Mouse (Mus musculus) CD4-positive, CD25-positive, alpha-beta regulatory T cell, adult 2 months (primary cell): ENCODE results near the gene Mrpl19.

Experiments
- DNase-seq: peaks from one replicate; pipeline ENCODE4 v3.0.0-alpha.2; 2012; ENCODE audit warnings: low read depth, low spot score

The Mrpl19 gene

GRCm38 (mm10) chr6:81965296-81966067 lies at the start of gene Mrpl19:
TSS of gene Mrpl19 (minus strand) at chr6:81965958.
- DNase-seq, result peak; percentile 93

GRCm38 (mm10) chr6:82012392-82012791 lies 46.6 kb upstream of the Mrpl19 start:
- DNase-seq, result no peak

- DNase-seq, result no peak
These were observed 24.5 kb upstream of the Mrpl19 start for GRCm38 (mm10) chr6:81990049-81990810.

- DNase-seq, result no peak
These were observed 22.6 kb upstream of the Mrpl19 start for GRCm38 (mm10) chr6:81988341-81988740.

- no peak for DNase-seq
These were observed 21.8 kb upstream of the Mrpl19 start for GRCm38 (mm10) chr6:81987580-81987979.

- DNase-seq, result peak; percentile 67
These were observed 21.3 kb upstream of the Mrpl19 start for GRCm38 (mm10) chr6:81987010-81987409.

GRCm38 (mm10) chr6:81986599-81986998 lies 20.8 kb upstream of the Mrpl19 start:
- DNase-seq, result no peak

GRCm38 (mm10) chr6:81986171-81986570 lies 20.4 kb upstream of the Mrpl19 start:
- DNase-seq, result no peak

GRCm38 (mm10) chr6:81979286-81979685 lies 13.5 kb upstream of the Mrpl19 start:
- DNase-seq, result no peak

- DNase-seq, result peak; percentile 78
These were observed 10.3 kb upstream of the Mrpl19 start for GRCm38 (mm10) chr6:81975971-81976621.

- no peak for DNase-seq
These were observed 6.8 kb upstream of the Mrpl19 start for GRCm38 (mm10) chr6:81972595-81972994.

- DNase-seq, result no peak
These were observed 5.4 kb upstream of the Mrpl19 start for GRCm38 (mm10) chr6:81971196-81971595.

- DNase-seq, result no peak
These were observed 348 bp upstream of the Mrpl19 start for GRCm38 (mm10) chr6:81966068-81966544.

- no peak for DNase-seq
These were observed 5.5 kb downstream of the Mrpl19 start for GRCm38 (mm10) chr6:81960284-81960683.

GRCm38 (mm10) chr6:81959866-81960265 lies 5.9 kb downstream of the Mrpl19 start:
- DNase-seq, result no peak

GRCm38 (mm10) chr6:81957992-81958391 lies 7.8 kb downstream of the Mrpl19 start:
- no peak for DNase-seq

GRCm38 (mm10) chr6:81956399-81956798 lies 9.4 kb downstream of the Mrpl19 start:
- DNase-seq, result peak; percentile 43

GRCm38 (mm10) chr6:81955133-81955532 lies 10.6 kb downstream of the Mrpl19 start:
- no peak for DNase-seq

- DNase-seq, result no peak
These were observed 18.9 kb downstream of the Mrpl19 start for GRCm38 (mm10) chr6:81946906-81947305.

GRCm38 (mm10) chr6:81944432-81944831 lies 21.3 kb downstream of the Mrpl19 start:
- DNase-seq, result no peak

GRCm38 (mm10) chr6:81943281-81943680 lies 22.5 kb downstream of the Mrpl19 start:
- no peak for DNase-seq

- no peak for DNase-seq
These were observed 24.0 kb downstream of the Mrpl19 start for GRCm38 (mm10) chr6:81941718-81942117.
